Mouse (Mus musculus): Measurements from ENCODE around the gene Cog2.

GRCm38 (mm10) chr8:124540906-124541305, 20.3 kb downstream of the Cog2 start:
- TF ChIP-seq POLR2A (IDR thresholded peaks at IDR 0.05; ENCODE audit: insufficient read depth, low read depth, low read length) = no peak
- no peak for TF ChIP-seq CTCF (IDR thresholded peaks at IDR 0.05)
- no peak for TF ChIP-seq EP300 (IDR thresholded peaks at IDR 0.05; ENCODE audit: insufficient read depth, low read depth, low read length)

Measured in heart, adult 2 months (tissue).